Mouse (Mus musculus): ENCODE data around the gene Smim14. TPM values are rescaled to one million over a fixed set of nuclear protein-coding genes. Genes with fewer than 3 reads are reported as not detected.
"Not testable (repeated sequence)": the region's sequence is repeated elsewhere in the genome, so short reads cannot be mapped to it uniquely, and the experiment has no call there.

Smim14 gene
- total and polyA plus RNA-seq, 3 experiments = 10.6 to 64.6 (median 52.3) TPM

DNA sequence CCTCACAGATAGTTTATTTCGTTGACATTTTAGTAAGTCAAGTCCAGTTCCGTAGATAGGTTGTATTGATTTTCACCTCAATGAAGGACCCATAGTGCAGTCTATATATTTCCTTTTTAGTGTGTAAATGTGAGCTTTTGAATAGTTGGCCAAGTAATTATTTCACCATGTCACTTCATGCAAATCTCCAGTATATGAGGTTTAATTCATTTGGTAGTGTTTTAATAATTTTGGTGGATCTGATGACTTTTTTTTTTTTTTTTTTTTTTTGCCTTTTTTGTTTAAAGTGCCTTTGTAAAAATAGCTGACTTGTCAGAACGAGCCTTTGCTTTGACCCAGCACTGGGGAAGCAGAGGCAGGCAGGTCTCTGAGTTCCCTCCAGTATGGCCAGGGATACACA lies 2.8 kb upstream of the Smim14 start:
- no peak for TF ChIP-seq GATA1 (IDR thresholded peaks at IDR 0.05; ENCODE audit: borderline replicate concordance, low read length)
- no peak for TF ChIP-seq TAL1 (conservative IDR thresholded peaks at IDR 0.05; ENCODE audit: low read depth, low read length)
- no peak for TF ChIP-seq POLR2AphosphoS5 (IDR thresholded peaks at IDR 0.05; ENCODE audit: insufficient replicate concordance, low read depth, low read length)
- TF ChIP-seq CTCF (IDR thresholded peaks at IDR 0.05; ENCODE audit: low read depth, low read length) = no peak
- TF ChIP-seq GATA2 (IDR thresholded peaks at IDR 0.05; ENCODE audit: borderline replicate concordance, low read depth, low read length) = no peak

DNA sequence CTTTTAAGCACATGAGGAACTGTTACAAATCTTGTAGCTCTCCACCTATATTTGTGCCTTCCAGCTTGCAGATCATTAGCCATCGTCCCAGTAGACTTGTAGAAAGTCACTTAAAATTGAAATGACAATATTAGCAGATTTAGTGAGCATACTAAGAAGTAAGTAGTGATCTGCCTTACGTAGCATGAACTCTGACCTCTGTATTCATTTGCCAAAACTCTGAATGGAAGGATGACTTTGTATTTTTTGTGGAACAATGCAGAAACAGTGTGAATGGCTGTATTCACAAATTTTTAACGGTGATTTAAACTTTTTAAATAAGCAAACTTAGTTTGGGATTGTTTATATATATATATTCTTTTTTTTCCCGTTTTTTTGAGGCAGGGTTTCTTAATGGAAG lies 1.8 kb upstream of the Smim14 start:
- H3K27me3 ChIP-seq (ENCODE audit: insufficient read depth, low read length) = no peaks in the 10 kb centered on the region
- TF ChIP-seq CTCF (IDR thresholded peaks at IDR 0.05; ENCODE audit: low read depth, low read length) (no peak), GATA1 (IDR thresholded peaks at IDR 0.05; ENCODE audit: borderline replicate concordance, low read length) (no peak), GATA2 (IDR thresholded peaks at IDR 0.05; ENCODE audit: borderline replicate concordance, low read depth, low read length) (no peak), TAL1 (conservative IDR thresholded peaks at IDR 0.05; ENCODE audit: low read depth, low read length) (no peak), POLR2AphosphoS5 (IDR thresholded peaks at IDR 0.05; ENCODE audit: insufficient replicate concordance, low read depth, low read length) (no peak)
- ATAC-seq (ENCODE audit: extremely low read depth, insufficient number of reproducible peaks, low FRiP score, poor library complexity, severe bottlenecking) = no peak
- DNase-seq (ENCODE audit: low spot score) = no peak
- H3K36me3 ChIP-seq (replicated peaks) = peaks cover 26% of the 10 kb centered on the region
- H3K4me3 ChIP-seq (ENCODE audit: low read depth, low read length) = peak overlapping the region; percentile 98; the same call in 1 of the 2 replicates
- H3K9me3 ChIP-seq (replicated peaks) = no peaks in the 10 kb centered on the region
- H3K4me1 ChIP-seq (ENCODE audit: insufficient read depth, low read depth, low read length) = peaks cover 43% of the 10 kb centered on the region

More for the DNA sequence above, 2.8 kb upstream of the Smim14 start:
- DNase-seq (ENCODE audit: low spot score) = no peak
- H3K4me1 ChIP-seq (ENCODE audit: insufficient read depth, low read depth, low read length) = peaks cover 39% of the 10 kb centered on the region; the same call in 1 of the 2 replicates
- no peaks in the 10 kb centered on the region for H3K9me3 ChIP-seq (replicated peaks)
- H3K36me3 ChIP-seq (replicated peaks) = peaks cover 29% of the 10 kb centered on the region
- peak overlapping the region; percentile 49; the same call in 1 of the 2 replicates for H3K4me3 ChIP-seq (ENCODE audit: low read depth, low read length)
- no peaks in the 10 kb centered on the region for H3K27me3 ChIP-seq (ENCODE audit: insufficient read depth, low read length)
- ATAC-seq (ENCODE audit: extremely low read depth, insufficient number of reproducible peaks, low FRiP score, poor library complexity, severe bottlenecking) = no peak

DNA sequence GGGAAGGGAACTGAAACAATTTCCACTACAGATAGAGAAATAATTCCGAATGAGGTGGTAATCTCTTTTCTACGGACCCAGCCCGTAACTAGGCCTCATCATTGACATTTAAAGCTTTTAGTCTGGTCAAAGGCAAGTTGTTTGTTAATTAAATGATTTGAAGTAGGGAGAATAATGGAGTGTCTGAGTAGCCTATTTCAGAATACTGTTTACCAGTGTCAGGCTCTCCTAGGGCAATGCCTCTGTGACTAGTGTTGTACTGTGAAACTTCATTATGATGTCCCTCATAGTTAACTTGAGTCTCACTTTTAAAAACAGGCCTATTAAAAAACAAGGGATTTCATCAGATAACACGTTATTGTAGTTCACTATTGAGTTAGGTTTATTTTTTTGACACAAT lies 1.1 kb upstream of the Smim14 start:
- H3K4me1 ChIP-seq (ENCODE audit: insufficient read depth, low read depth, low read length) = peaks cover 36% of the 10 kb centered on the region
- peak overlapping the region; percentile 98 for H3K4me3 ChIP-seq (ENCODE audit: low read depth, low read length)
- no peaks in the 10 kb centered on the region for H3K9me3 ChIP-seq (replicated peaks)
- H3K36me3 ChIP-seq (replicated peaks) = peaks cover 20% of the 10 kb centered on the region
- ATAC-seq (ENCODE audit: extremely low read depth, insufficient number of reproducible peaks, low FRiP score, poor library complexity, severe bottlenecking) (no peak), DNase-seq (ENCODE audit: low spot score) (no peak)
- H3K27me3 ChIP-seq (ENCODE audit: insufficient read depth, low read length) = no peaks in the 10 kb centered on the region
- no peak for TF ChIP-seq CTCF (IDR thresholded peaks at IDR 0.05; ENCODE audit: low read depth, low read length)
- TF ChIP-seq POLR2AphosphoS5 (IDR thresholded peaks at IDR 0.05; ENCODE audit: insufficient replicate concordance, low read depth, low read length) = no peak
- TF ChIP-seq TAL1 (conservative IDR thresholded peaks at IDR 0.05; ENCODE audit: low read depth, low read length) = no peak
- TF ChIP-seq GATA2 (IDR thresholded peaks at IDR 0.05; ENCODE audit: borderline replicate concordance, low read depth, low read length) = no peak
- no peak for TF ChIP-seq GATA1 (IDR thresholded peaks at IDR 0.05; ENCODE audit: borderline replicate concordance, low read length)

DNA sequence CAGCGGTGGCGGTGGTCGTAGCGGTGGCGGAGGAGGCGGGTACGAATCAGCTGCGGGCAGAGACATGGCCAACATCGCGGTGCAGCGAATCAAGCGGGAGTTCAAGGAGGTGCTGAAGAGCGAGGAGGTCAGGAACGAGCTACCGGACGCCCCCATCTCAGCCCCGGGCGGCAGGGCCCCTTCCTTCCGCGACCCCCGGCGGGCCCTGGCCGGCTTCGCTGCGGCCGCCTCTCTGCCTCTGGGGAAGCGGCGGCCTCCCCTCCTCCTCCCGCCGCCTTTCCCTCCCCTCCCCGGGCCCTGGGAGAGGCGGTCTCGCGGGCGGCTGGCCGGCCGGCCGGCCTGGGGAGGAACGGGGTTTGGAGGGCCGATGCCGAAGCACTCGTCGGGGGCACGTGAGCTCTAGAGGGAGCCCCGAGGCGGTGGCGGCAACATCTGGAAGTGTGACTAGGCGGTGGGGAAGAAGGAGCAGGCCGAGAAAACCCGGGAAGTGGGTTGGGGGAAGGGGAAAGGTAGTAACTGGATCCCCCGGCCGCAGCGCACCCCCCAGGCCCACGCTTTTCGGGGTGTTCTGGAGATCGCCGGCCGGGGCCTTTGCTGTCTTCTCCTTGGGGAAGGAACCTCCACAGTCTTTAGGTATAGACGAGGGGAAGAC lies 562 bp upstream of the Smim14 start:
- Histone ChIP-seq H3K27me3 (ENCODE audit: insufficient read depth, low read length) (no peaks in the 10 kb centered on the region), H3K4me1 (ENCODE audit: insufficient read depth, low read depth, low read length) (peaks cover 32% of the 10 kb centered on the region), H3K4me3 (ENCODE audit: low read depth, low read length) (peak overlapping the region; percentile 98), H3K9me3 (replicated peaks) (no peaks in the 10 kb centered on the region), H3K36me3 (replicated peaks) (peaks cover 19% of the 10 kb centered on the region)
- TF ChIP-seq GATA1 (IDR thresholded peaks at IDR 0.05; ENCODE audit: borderline replicate concordance, low read length) = no peak
- TF ChIP-seq CTCF (IDR thresholded peaks at IDR 0.05; ENCODE audit: low read depth, low read length) = no peak
- TF ChIP-seq POLR2AphosphoS5 (IDR thresholded peaks at IDR 0.05; ENCODE audit: insufficient replicate concordance, low read depth, low read length) = no peak
- TF ChIP-seq GATA2 (IDR thresholded peaks at IDR 0.05; ENCODE audit: borderline replicate concordance, low read depth, low read length) = no peak
- TF ChIP-seq TAL1 (conservative IDR thresholded peaks at IDR 0.05; ENCODE audit: low read depth, low read length) = no peak
- ATAC-seq (ENCODE audit: extremely low read depth, insufficient number of reproducible peaks, low FRiP score, poor library complexity, severe bottlenecking) (no peak), DNase-seq (ENCODE audit: low spot score) (peak; percentile 59)

DNA sequence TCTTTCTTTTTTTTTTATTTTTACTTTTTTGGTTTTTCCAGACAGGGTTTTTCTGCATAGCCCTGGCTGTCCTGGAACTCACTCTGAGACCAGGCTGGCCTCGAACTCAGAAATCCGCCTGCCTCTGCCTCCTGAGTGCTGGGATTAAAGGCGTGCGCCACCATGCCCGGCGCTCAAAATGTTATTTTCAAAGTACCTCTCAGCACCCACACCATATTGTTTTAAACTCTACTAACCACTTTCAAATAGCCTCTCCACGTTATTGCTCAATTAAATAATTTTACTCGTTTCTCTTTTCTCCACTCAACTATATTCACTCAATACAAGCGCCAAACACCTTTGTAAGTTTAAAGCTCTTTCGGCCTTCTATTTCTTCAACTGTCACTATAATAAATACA lies 917 bp downstream of the Smim14 start:
- not testable (repeated sequence) for DNase-seq (ENCODE audit: low spot score); ATAC-seq (ENCODE audit: extremely low read depth, insufficient number of reproducible peaks, low FRiP score, poor library complexity, severe bottlenecking); H3K9me3 ChIP-seq (replicated peaks); H3K27me3 ChIP-seq (ENCODE audit: insufficient read depth, low read length); H3K36me3 ChIP-seq (replicated peaks)
- Histone ChIP-seq H3K4me3 (ENCODE audit: low read depth, low read length) (peak overlapping the region; percentile 98), H3K4me1 (ENCODE audit: insufficient read depth, low read depth, low read length) (peaks cover 27% of the 10 kb centered on the region)

DNA sequence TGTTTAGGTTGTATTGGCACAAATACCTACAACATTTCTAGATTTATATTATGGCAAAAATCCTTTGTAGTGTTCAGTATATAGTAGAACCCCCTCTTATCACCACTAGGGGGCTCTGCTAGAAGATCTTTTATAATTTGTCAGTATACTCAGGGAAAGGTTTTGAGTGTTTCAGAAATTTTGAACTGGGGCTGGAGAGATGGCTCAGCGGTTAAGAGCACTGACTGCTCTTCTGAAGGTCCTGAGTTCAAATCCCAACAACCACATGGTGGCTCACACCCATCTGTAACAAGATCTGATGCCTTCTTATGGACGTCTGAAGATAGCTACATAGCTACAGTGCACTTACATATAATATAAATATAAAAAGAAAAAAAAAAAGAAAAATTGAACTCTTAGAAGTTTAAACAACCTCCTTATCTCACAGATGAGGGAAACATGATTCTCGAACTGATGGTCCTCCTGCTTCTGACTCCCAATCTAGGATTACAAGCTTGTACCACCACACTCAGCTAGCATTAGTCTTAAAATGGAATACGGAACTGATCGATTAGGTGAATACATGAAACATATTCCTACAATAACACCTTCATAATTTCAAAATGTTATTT lies 1.4 kb downstream of the Smim14 start:
- peak; percentile 17 for DNase-seq (ENCODE audit: low spot score)
- 0 out of 2 replicates have a peak, but pooled peaks have one; percentile 29 for ATAC-seq (ENCODE audit: extremely low read depth, insufficient number of reproducible peaks, low FRiP score, poor library complexity, severe bottlenecking)
- Histone ChIP-seq H3K27me3 (ENCODE audit: insufficient read depth, low read length) (no peaks in the 10 kb centered on the region), H3K9me3 (replicated peaks) (no peaks in the 10 kb centered on the region), H3K4me1 (ENCODE audit: insufficient read depth, low read depth, low read length) (peaks cover 23% of the 10 kb centered on the region), H3K4me3 (ENCODE audit: low read depth, low read length) (no peak overlapping the region), H3K36me3 (replicated peaks) (peaks cover 7% of the 10 kb centered on the region)
- TF ChIP-seq GATA2 (IDR thresholded peaks at IDR 0.05; ENCODE audit: borderline replicate concordance, low read depth, low read length) (no peak), CTCF (IDR thresholded peaks at IDR 0.05; ENCODE audit: low read depth, low read length) (no peak), POLR2AphosphoS5 (IDR thresholded peaks at IDR 0.05; ENCODE audit: insufficient replicate concordance, low read depth, low read length) (no peak), TAL1 (conservative IDR thresholded peaks at IDR 0.05; ENCODE audit: low read depth, low read length) (no peak), GATA1 (IDR thresholded peaks at IDR 0.05; ENCODE audit: borderline replicate concordance, low read length) (no peak)
